Mouse (Mus musculus) heart, postnatal 0 days (tissue): ENCODE measurements around the gene Hormad2.

ENCODE experiments used
- CTCF ChIP-seq: IDR thresholded peaks from 2 replicates; pipeline ENCODE4 v1.5.1; 2016; ENCODE audit warnings: antibody characterized with exemption, control low read depth, low read depth
- EP300 ChIP-seq: IDR thresholded peaks from 2 replicates; pipeline ENCODE4 v1.6.1; 2016; ENCODE audit warnings: antibody characterized with exemption, low read depth

DNA sequence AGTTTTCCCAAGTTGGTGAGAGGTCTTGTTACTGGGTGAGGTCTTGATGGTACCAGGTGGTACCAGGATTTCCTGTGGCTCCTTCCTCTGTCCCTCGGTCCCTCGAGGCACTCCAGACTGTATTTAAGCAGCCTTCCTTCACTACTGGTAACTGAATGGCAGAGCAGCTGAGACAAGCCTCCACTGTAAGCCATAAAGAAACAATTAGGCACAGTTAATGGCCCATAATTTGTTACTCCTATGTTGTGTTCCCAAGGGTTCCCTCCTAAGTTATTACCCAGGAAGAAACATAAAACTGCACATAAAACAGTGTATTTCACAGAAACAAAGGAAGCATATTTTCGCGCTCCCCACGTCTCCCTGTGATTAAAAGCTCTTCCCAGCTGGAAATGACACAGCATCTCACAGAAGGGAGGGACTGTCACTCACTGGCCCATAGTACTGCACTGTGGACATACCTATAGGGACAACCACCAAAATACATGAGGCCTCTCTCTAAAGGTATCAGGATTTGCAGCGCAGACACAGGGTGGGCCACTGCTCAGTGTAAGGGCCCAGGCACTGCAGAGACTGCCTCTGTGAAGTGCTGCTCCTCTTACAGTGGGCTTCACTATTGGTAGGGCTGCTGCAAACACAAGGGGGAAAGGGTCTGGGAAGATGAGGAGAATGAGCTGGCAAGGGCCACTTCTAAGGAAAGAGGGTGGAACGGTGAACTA is 31.7 kb upstream of the Hormad2 start:
- no peak for TF ChIP-seq EP300
- no peak for TF ChIP-seq CTCF
